ENCODE assay signal across 8 mouse cellular contexts in the genomic region with DNA sequence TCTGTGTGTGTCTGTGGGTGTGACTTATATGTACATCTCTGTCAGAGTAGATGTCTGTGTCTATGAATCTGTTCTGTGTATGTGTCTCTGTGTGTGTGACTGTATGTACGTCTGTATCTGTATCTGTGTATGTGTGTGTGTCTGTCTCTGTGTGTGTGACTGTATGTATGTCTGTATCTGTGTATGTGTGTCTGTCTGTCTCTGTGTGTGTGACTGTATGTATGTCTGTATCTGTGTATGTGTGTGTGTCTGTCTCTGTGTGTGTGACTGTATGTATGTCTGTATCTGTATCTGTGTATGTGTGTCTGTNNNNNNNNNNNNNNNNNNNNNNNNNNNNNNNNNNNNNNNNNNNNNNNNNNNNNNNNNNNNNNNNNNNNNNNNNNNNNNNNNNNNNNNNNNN.
A peak's percentile ranks its signal among the peaks of the same experiment; 100 is the strongest.
DNase-seq lines count a peak whose midpoint lies in the region; ATAC-seq and TF ChIP-seq lines count a peak whose summit lies in the region.
"Not testable (repeated sequence)": the region's sequence is repeated elsewhere in the genome, so short reads cannot be mapped to it uniquely, and the experiment has no call there.

No protein-coding gene starts in this region.

- not testable (repeated sequence) for H3K36me3 ChIP-seq in embryonic facial prominence, embryonic 13.5 days; heart, postnatal 0 days (replicated peaks; ENCODE audit: control insufficient read depth, insufficient read depth, low read length); kidney, embryonic 15.5 days; liver, embryonic 16.5 days (ENCODE audit: control insufficient read depth, insufficient read depth); midbrain, embryonic 14.5 days (ENCODE audit: control insufficient read depth, insufficient read depth, low read length); splenic B cell, adult 2 months (ENCODE audit: control insufficient read depth, insufficient read depth, low read length, poor library complexity, severe bottlenecking)

- H3K4me3 ChIP-seq in embryonic facial prominence, embryonic 13.5 days; heart, postnatal 0 days (ENCODE audit: low read depth, low read length); kidney, embryonic 15.5 days (replicated peaks); liver, embryonic 16.5 days (ENCODE audit: low read depth, low read length); midbrain, embryonic 14.5 days (replicated peaks; ENCODE audit: low read depth, low read length): not testable (repeated sequence)

- not testable (repeated sequence) for TF ChIP-seq EP300 in heart, postnatal 0 days (IDR thresholded peaks at IDR 0.05; ENCODE audit: low read depth)

- WGBS in embryonic facial prominence, embryonic 13.5 days: 46% methylated on average over 1 of the region's 1 CpGs
- 68% methylated on average over 1 of the region's 1 CpGs for WGBS in heart, postnatal 0 days
- WGBS in kidney, embryonic 15.5 days: 48% methylated on average over 1 of the region's 1 CpGs
- WGBS in liver, embryonic 16.5 days (ENCODE audit: insufficient replicate concordance): 55% methylated on average over 1 of the region's 1 CpGs
- 65% methylated on average over 1 of the region's 1 CpGs for WGBS in midbrain, embryonic 14.5 days

- DNase-seq in CD4-positive, CD25-positive, alpha-beta regulatory T cell, adult 2 months (ENCODE audit: low read depth, low spot score): peak; percentile 19
- not testable (repeated sequence) for DNase-seq in heart, postnatal 0 days (ENCODE audit: low spot score); midbrain, embryonic 14.5 days
- peak; percentile 33 for DNase-seq in splenic B cell, adult 2 months (ENCODE audit: low read depth, low spot score)

- not testable (repeated sequence) for H3K27ac ChIP-seq in embryonic facial prominence, embryonic 13.5 days; heart, postnatal 0 days (ENCODE audit: low read depth); kidney, embryonic 15.5 days; liver, embryonic 16.5 days (ENCODE audit: low read length); midbrain, embryonic 14.5 days (replicated peaks; ENCODE audit: low read depth, low read length)

- H3K4me1 ChIP-seq in embryonic facial prominence, embryonic 13.5 days; heart, postnatal 0 days (ENCODE audit: control insufficient read depth, insufficient read depth); kidney, embryonic 15.5 days; liver, embryonic 16.5 days (ENCODE audit: control insufficient read depth, low read depth, low read length); midbrain, embryonic 14.5 days (ENCODE audit: control insufficient read depth, insufficient read depth, low read length): not testable (repeated sequence)

- H3K9me3 ChIP-seq in embryonic facial prominence, embryonic 13.5 days; heart, postnatal 0 days (replicated peaks; ENCODE audit: control insufficient read depth, low read length); kidney, embryonic 15.5 days (replicated peaks); liver, embryonic 16.5 days (replicated peaks; ENCODE audit: control insufficient read depth, low read length); midbrain, embryonic 14.5 days (ENCODE audit: control insufficient read depth, low read length): not testable (repeated sequence)

- not testable (repeated sequence) for H3K9ac ChIP-seq in embryonic facial prominence, embryonic 13.5 days; heart, postnatal 0 days (replicated peaks; ENCODE audit: low read depth, low read length); kidney, embryonic 15.5 days; liver, embryonic 16.5 days (ENCODE audit: low read depth, low read length); midbrain, embryonic 14.5 days (replicated peaks; ENCODE audit: low read length)

- ATAC-seq in embryonic facial prominence, embryonic 13.5 days (ENCODE audit: insufficient number of reproducible peaks, insufficient read depth, low FRiP score, low TSS enrichment, low read depth): peak; percentile 43; the same call in 1 of the 2 replicates
- peak; percentile 59; the same call in 1 of the 2 replicates for ATAC-seq in frontal cortex, adult (ENCODE audit: low TSS enrichment)
- peak; percentile 14; the same call in 1 of the 2 replicates for ATAC-seq in heart, postnatal 0 days (ENCODE audit: insufficient read depth, low read depth)
- 0 out of 2 replicates have a peak, but pooled peaks have one; percentile 60 for ATAC-seq in kidney, embryonic 15.5 days (replicated peaks; ENCODE audit: low FRiP score)
- peak; percentile 30; the same call in 1 of the 2 replicates for ATAC-seq in liver, embryonic 16.5 days (ENCODE audit: low read depth)
- ATAC-seq in midbrain, embryonic 14.5 days (ENCODE audit: low FRiP score, low TSS enrichment): peak; percentile 40; the same call in 1 of the 2 replicates

- not testable (repeated sequence) for H3K4me2 ChIP-seq in embryonic facial prominence, embryonic 13.5 days; heart, postnatal 0 days (ENCODE audit: low read depth, low read length); kidney, embryonic 15.5 days; liver, embryonic 16.5 days (ENCODE audit: low read depth, low read length); midbrain, embryonic 14.5 days (ENCODE audit: low read length)

- TF ChIP-seq CTCF in heart, postnatal 0 days (IDR thresholded peaks at IDR 0.05; ENCODE audit: low read depth): not testable (repeated sequence)

- H3K27me3 ChIP-seq in embryonic facial prominence, embryonic 13.5 days; heart, postnatal 0 days (ENCODE audit: control insufficient read depth, insufficient read depth, low read length); kidney, embryonic 15.5 days; liver, embryonic 16.5 days (ENCODE audit: control insufficient read depth, insufficient read depth, low read depth, low read length); midbrain, embryonic 14.5 days (ENCODE audit: control insufficient read depth, insufficient read depth, low read length); splenic B cell, adult 2 months (ENCODE audit: control insufficient read depth, insufficient read depth, low read length, poor library complexity, severe bottlenecking): not testable (repeated sequence)
